Mouse (Mus musculus) E14TG2a.4 (cell line): ENCODE results near the gene Tmem30c.
"Not testable (repeated sequence)": the region's sequence is repeated elsewhere in the genome, so short reads cannot be mapped to it uniquely, and the experiment has no call there.

ENCODE experiments used
- CTCF ChIP-seq: conservative IDR thresholded peaks from 2 replicates; pipeline ENCODE4 v1.5.1; 2014; ENCODE audit warnings: low read length
- POU5F1 ChIP-seq: IDR thresholded peaks from 2 replicates; pipeline ENCODE4 v1.6.1; 2014; ENCODE audit warnings: low read length, borderline replicate concordance

DNA sequence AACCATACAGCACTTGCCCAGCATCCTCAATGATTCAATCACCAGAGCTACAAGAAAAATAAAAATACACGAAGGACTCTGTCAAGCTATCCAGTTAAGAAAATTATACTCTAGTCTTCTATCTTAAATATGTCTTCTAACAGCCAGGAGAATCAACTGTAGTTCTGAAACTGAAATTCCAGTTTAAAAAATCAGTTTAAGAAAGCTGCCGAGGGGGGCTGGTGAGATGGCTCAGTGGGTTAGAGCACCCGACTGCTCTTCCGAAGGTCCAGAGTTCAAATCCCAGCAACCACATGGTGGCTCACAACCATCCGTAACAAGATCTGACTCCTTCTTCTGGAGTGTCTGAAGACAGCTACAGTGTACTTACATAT, 60.7 kb downstream of the Tmem30c start:
- not testable (repeated sequence) for TF ChIP-seq CTCF, POU5F1
